Mouse (Mus musculus) spleen, adult 2 months (tissue): ENCODE results near the gene Ldb3.

ENCODE experiments used
- CTCF ChIP-seq: fragments of 200-500 bp; IDR thresholded peaks from 2 replicates; pipeline ENCODE4 v1.5.1; 2011; ENCODE audit warnings: mild to moderate bottlenecking, inconsistent platforms; ENCODE audit not compliant: insufficient read depth, insufficient read length, insufficient replicate concordance; ENCODE audit errors: extremely low read depth
- POLR2A ChIP-seq: fragments of 200-500 bp; IDR thresholded peaks from 2 replicates; pipeline ENCODE4 v1.6.1; 2011; ENCODE audit warnings: low read depth, low read length, inconsistent platforms

DNA sequence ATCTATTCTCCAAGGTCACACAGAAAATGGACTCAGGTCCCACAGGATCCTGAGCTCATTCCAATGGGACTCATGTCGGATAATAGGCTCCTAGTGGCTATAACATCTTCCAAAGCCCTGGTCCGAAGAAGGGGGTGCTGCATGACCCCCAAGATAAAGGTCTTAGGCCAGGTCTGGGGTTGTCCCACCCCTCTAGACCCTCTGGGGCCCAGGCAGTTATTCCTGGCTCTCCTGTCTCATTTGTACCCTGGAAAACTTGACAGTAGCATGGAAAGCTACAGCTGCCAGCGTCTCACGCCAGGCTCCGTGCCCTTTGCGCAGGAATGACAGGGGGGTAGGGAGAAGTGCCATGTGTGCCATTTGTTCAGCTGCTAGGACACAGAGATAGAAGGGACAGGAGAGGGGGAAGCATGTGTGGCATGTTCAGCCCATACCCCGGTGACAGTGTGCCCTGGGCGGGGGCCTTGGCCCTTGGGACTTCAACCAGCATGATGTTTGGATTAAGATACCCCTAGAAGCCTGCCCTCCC, 767 bp upstream of the Ldb3 start:
- no peak for TF ChIP-seq CTCF
- no peak for TF ChIP-seq POLR2A
